Mouse (Mus musculus) B cell, adult 67 days (primary cell): Measurements from ENCODE around the gene Anxa10. TPM values are rescaled to one million over a fixed set of nuclear protein-coding genes. Genes with fewer than 3 reads are reported as not detected.

Source experiments
- total RNA-seq, 2 experiments: library from RNA; stranded (reverse); gene quantifications; 4 replicates each; pipeline ENCODE4 v1.2.4; 2023

Gene Anxa10
- not detected for total RNA-seq

DNA sequence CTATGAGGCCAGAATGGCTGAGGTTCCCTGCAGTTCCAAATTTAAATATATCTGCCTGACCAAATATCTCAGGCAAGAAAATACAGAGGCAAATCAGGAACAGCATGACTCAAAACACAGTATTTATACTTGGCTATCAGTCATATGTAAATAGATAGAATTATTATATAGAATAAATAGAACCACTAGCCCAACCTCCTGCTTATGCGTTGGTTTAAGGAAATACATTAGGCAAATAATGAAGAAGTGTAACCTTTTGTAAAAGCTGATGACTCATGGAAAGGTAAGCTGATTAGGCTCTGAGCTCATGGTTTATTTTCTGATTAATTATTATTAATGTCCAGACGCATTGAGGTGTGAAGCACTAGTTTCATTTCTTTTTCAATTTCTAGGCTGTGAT, at the start of gene Anxa10:
TSS of gene Anxa10 (minus strand) at position 53 of the 400 bp plus-strand sequence.

Other genes with a start within 250 kb of the Anxa10 start
- not detected for gene Palld, start 220.5 kb downstream of the Anxa10 start, total RNA-seq
- gene Ddx60, start 195.1 kb downstream of the Anxa10 start, total RNA-seq, result 1 to 10 TPM; 7.9 to 8.5 TPM